Mouse (Mus musculus) MEL (cell line): ENCODE measurements around the gene Ccdc155. TPM values are rescaled to one million over a fixed set of nuclear protein-coding genes. Genes with fewer than 3 reads are reported as not detected.

ENCODE experiments used
- DNase-seq: peaks from one replicate; pipeline ENCODE4 v3.0.0; 2011; ENCODE audit warnings: low read depth, low spot score
- H3K27ac ChIP-seq: 2 replicates; pipeline ENCODE4 v1.5.1; 2012; ENCODE audit warnings: low read depth, mild to moderate bottlenecking, control low read depth, low read length, moderate library complexity; ENCODE audit not compliant: control insufficient read depth
- H3K27me3 ChIP-seq, 2 experiments: fragments of 150-350 bp in 1 of 2; sonication (generic) in 1 of 2; 2 replicates each; pipeline ENCODE4 v1.6.1; 2012; ENCODE audit warnings: low read length in 2 of 2, mild to moderate bottlenecking in 2 of 2, improper control_type of control experiment in 1 of 2, moderate library complexity in 1 of 2; ENCODE audit not compliant: insufficient read depth in 2 of 2, control insufficient read depth in 1 of 2
- H3K36me3 ChIP-seq, 2 experiments: 2 replicates each; pipeline ENCODE4 v1.6.1; 2012 to 2014; ENCODE audit warnings: low read length in 2 of 2, improper control_type of control experiment in 1 of 2, inconsistent platforms in 1 of 2, mild to moderate bottlenecking in 1 of 2; ENCODE audit not compliant: insufficient read depth in 2 of 2, control insufficient read depth in 1 of 2
- H3K4me1 ChIP-seq, 2 experiments: fragments of 150-350 bp in 1 of 2; sonication (generic) in 1 of 2; 2 replicates each; pipeline ENCODE4 v1.6.1; 2012; ENCODE audit warnings: low read length in 2 of 2, improper control_type of control experiment in 1 of 2, mild to moderate bottlenecking in 1 of 2; ENCODE audit not compliant: insufficient read depth in 2 of 2, control insufficient read depth in 1 of 2
- H3K4me3 ChIP-seq, 2 experiments: fragments of 150-350 bp in 1 of 2; sonication (generic) in 1 of 2; 2 replicates each; pipeline ENCODE4 v1.5.1; 2012; ENCODE audit warnings: low read depth in 2 of 2, low read length in 2 of 2, mild to moderate bottlenecking in 2 of 2, moderate library complexity in 2 of 2, control low read depth in 1 of 2, improper control_type of control experiment in 1 of 2; ENCODE audit not compliant: control insufficient read depth in 1 of 2, insufficient read depth in 1 of 2
- H3K79me2 ChIP-seq: 2 replicates; pipeline ENCODE4 v1.6.1; 2012; ENCODE audit warnings: mild to moderate bottlenecking, low read length, moderate library complexity; ENCODE audit not compliant: control insufficient read depth, poor library complexity, insufficient read depth
- H3K9ac ChIP-seq: 2 replicates; pipeline ENCODE4 v1.6.1; 2012; ENCODE audit warnings: low read depth, mild to moderate bottlenecking, control low read depth, low read length, moderate library complexity; ENCODE audit not compliant: control insufficient read depth, poor library complexity, severe bottlenecking
- H3K9me3 ChIP-seq: fragments of 150-350 bp; sonication (generic); replicated peaks from 2 replicates; pipeline ENCODE4 v1.6.1; 2012; ENCODE audit warnings: mild to moderate bottlenecking, low read length, improper control_type of control experiment, moderate library complexity; ENCODE audit not compliant: insufficient read depth
- BHLHE40 ChIP-seq: IDR thresholded peaks from 2 replicates; pipeline ENCODE4 v1.6.1; 2012; ENCODE audit warnings: low read depth, mild to moderate bottlenecking, inconsistent platforms, low read length, improper control_type of control experiment, borderline replicate concordance
- CHD2 ChIP-seq: IDR thresholded peaks from 2 replicates; pipeline ENCODE4 v1.6.1; 2011; ENCODE audit warnings: low read length, improper control_type of control experiment
- CTCF ChIP-seq, 3 experiments: IDR thresholded peaks in 2 of 3; conservative IDR thresholded peaks in 1 of 3; 2 replicates each; pipeline ENCODE4 v1.5.1; 2011 to 2012; ENCODE audit warnings: low read length in 3 of 3, low read depth in 2 of 3, mild to moderate bottlenecking in 2 of 3, improper control_type of control experiment in 1 of 3, inconsistent platforms in 1 of 3, mixed read lengths in 1 of 3, moderate library complexity in 1 of 3; ENCODE audit not compliant: control insufficient read depth in 1 of 3, insufficient read depth in 1 of 3, poor library complexity in 1 of 3, severe bottlenecking in 1 of 3
- ETS1 ChIP-seq: IDR thresholded peaks from 2 replicates; pipeline ENCODE4 v1.6.1; 2012; ENCODE audit warnings: low read depth, mild to moderate bottlenecking, inconsistent platforms, low read length, improper control_type of control experiment, moderate library complexity
- MEF2A ChIP-seq: IDR thresholded peaks from 2 replicates; pipeline ENCODE4 v1.6.1; 2014; ENCODE audit warnings: low read depth, mild to moderate bottlenecking, inconsistent platforms, low read length, improper control_type of control experiment; ENCODE audit not compliant: poor library complexity, insufficient replicate concordance, severe bottlenecking; ENCODE audit errors: extremely low read depth
- MXI1 ChIP-seq: IDR thresholded peaks from 2 replicates; pipeline ENCODE4 v1.6.1; 2011; ENCODE audit warnings: mild to moderate bottlenecking, low read depth, low read length, improper control_type of control experiment
- MYB ChIP-seq: IDR thresholded peaks from 2 replicates; pipeline ENCODE4 v1.6.1; 2011; ENCODE audit warnings: mild to moderate bottlenecking, low read depth, low read length, improper control_type of control experiment
- MYC ChIP-seq: IDR thresholded peaks from 2 replicates; pipeline ENCODE4 v1.6.1; 2011; ENCODE audit warnings: low read depth, mild to moderate bottlenecking, low read length, improper control_type of control experiment, moderate library complexity
- NRF1 ChIP-seq: IDR thresholded peaks from 2 replicates; pipeline ENCODE4 v1.6.1; 2014; ENCODE audit warnings: low read depth, mild to moderate bottlenecking, inconsistent platforms, low read length, improper control_type of control experiment, moderate library complexity; ENCODE audit not compliant: poor library complexity, insufficient read depth, severe bottlenecking
- POLR2AphosphoS2 ChIP-seq: IDR thresholded peaks from 2 replicates; pipeline ENCODE4 v1.6.1; 2011; ENCODE audit warnings: low read length, improper control_type of control experiment
- RAD21 ChIP-seq: IDR thresholded peaks from 2 replicates; pipeline ENCODE4 v1.6.1; 2011; ENCODE audit warnings: mild to moderate bottlenecking, low read depth, low read length, improper control_type of control experiment
- SMC3 ChIP-seq: IDR thresholded peaks from 2 replicates; pipeline ENCODE4 v1.6.1; 2011; ENCODE audit warnings: low read depth, low read length, improper control_type of control experiment
- TAL1 ChIP-seq: IDR thresholded peaks from 2 replicates; pipeline ENCODE4 v1.6.1; 2012; ENCODE audit warnings: mild to moderate bottlenecking, inconsistent platforms, low read length, moderate library complexity, mixed read lengths
- TBP ChIP-seq: IDR thresholded peaks from 2 replicates; pipeline ENCODE4 v1.8.0; 2011; ENCODE audit warnings: low read depth, low read length, improper control_type of control experiment
- USF1 ChIP-seq: IDR thresholded peaks from 2 replicates; pipeline ENCODE4 v1.6.1; 2014; ENCODE audit warnings: low read depth, mild to moderate bottlenecking, inconsistent platforms, low read length, improper control_type of control experiment, moderate library complexity
- USF2 ChIP-seq, 2 experiments: IDR thresholded peaks; 2 replicates each; pipeline ENCODE4 v1.6.1; 2011 to 2012; ENCODE audit warnings: improper control_type of control experiment in 2 of 2, low read length in 2 of 2, borderline replicate concordance in 1 of 2, inconsistent platforms in 1 of 2, low read depth in 1 of 2, mild to moderate bottlenecking in 1 of 2; ENCODE audit not compliant: insufficient read depth in 1 of 2
- ZKSCAN1 ChIP-seq: IDR thresholded peaks from 2 replicates; pipeline ENCODE4 v1.6.1; 2012; ENCODE audit warnings: low read depth, mild to moderate bottlenecking, inconsistent platforms, low read length, improper control_type of control experiment, moderate library complexity
- ZNF384 ChIP-seq: IDR thresholded peaks from 2 replicates; pipeline ENCODE4 v1.6.1; 2012; ENCODE audit warnings: low read depth, mild to moderate bottlenecking, inconsistent platforms, low read length, improper control_type of control experiment
- polyA plus RNA-seq, 2 experiments: library from polyadenylated mRNA; stranded (reverse) in 1 of 2; unstranded in 1 of 2; fragments of >175 nt in 1 of 2; fragments of >200 nt in 1 of 2; gene quantifications; 2 replicates each; pipeline versions ENCODE4 v1.2.1 to v1.2.4; 2012; ENCODE audit warnings: low replicate concordance in 2 of 2, low read depth in 1 of 2; ENCODE audit not compliant: insufficient read length in 2 of 2, insufficient read depth in 1 of 2, missing spikeins in 1 of 2
- total RNA-seq: library from RNA; depleted of rRNA; stranded (reverse); fragments of 300-350 nt; gene quantifications from 2 replicates; pipeline ENCODE4 v1.2.3, GENCODE M21; 2012

Ccdc155 gene
- total and polyA plus RNA-seq, 3 experiments: 0.27 to 0.38 TPM; not detected in 1

DNA sequence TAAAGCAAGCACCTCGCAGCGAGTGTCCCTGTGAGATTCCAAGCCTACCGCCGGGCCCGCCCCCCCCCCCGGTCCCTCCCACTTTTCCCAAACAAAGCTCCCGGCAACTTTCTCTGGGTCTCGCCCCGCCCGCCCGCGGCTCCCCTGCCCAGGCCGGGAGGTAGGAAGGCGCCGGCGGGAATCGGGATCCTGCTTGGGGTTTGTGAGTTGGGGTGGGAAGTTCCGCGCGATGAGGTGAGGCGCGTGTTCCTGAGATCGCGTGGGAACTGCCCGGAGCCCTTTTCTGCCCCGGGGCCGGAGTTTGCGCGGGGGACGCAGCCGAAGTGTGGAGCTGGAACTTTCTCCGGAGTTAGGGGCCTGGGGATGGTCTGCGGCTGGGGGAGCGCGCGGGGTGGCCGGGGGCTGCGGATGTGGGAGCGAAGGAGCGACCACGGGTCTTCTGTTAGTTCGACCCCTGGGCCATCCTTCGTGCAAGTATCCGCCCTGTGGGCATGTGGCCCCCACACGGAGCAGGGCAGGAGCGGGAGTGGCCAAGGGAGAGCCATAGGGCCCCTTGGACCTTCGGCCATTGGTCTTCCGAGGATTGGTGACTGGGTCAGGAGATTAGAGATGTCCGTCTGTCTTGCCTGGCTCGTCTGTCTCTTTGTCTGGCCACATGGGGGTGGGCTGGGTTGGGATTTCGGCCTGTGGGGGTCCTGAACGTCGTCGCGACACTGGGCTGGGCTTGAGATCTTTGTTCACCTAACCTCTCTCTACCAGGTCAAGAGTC lies 11.2 kb upstream of the Ccdc155 start, which contains the start of gene Tead2:
Gene Tead2 (plus strand): TSS at position 81 of the 769 bp plus-strand sequence.
- no peak within 1 kb of the TSS for H3K4me3 ChIP-seq
- no peaks in the 10 kb centered on the region for H3K9me3 ChIP-seq
- H3K27ac ChIP-seq: no peak within 1 kb of the TSS
- no peak for DNase-seq
- TF ChIP-seq CTCF (IDR thresholded peaks at IDR 0.05 in 2 of 3, conservative IDR thresholded peaks at IDR 0.05 in 1 of 3; ENCODE audit: control insufficient read depth in 1 of 3, insufficient read depth in 1 of 3, low read depth in 2 of 3, low read length in 3 of 3, poor library complexity in 1 of 3, severe bottlenecking in 1 of 3) (no peak), MYC (no peak), BHLHE40 (no peak), TBP (no peak), ZKSCAN1 (no peak), ETS1 (no peak), USF1 (no peak), RAD21 (no peak), CHD2 (no peak), TAL1 (no peak), MEF2A (no peak), MXI1 (no peak), MYB (no peak), SMC3 (no peak), USF2 (IDR thresholded peaks at IDR 0.05; ENCODE audit: borderline replicate concordance in 1 of 2, insufficient read depth in 1 of 2, low read depth in 1 of 2, low read length in 2 of 2) (no peak), NRF1 (no peak), POLR2AphosphoS2 (no peak)
- peaks cover 0 to 11% of the 10 kb centered on the region in 2 experiments; a peak in 2 of 4 replicates for H3K36me3 ChIP-seq
- H3K9ac ChIP-seq: no peak within 1 kb of the TSS
- no peaks in the 10 kb centered on the region for H3K27me3 ChIP-seq
- no peaks in the 10 kb centered on the region for H3K79me2 ChIP-seq
- peaks cover 10 to 26% of the 10 kb centered on the region in 2 experiments for H3K4me1 ChIP-seq

DNA sequence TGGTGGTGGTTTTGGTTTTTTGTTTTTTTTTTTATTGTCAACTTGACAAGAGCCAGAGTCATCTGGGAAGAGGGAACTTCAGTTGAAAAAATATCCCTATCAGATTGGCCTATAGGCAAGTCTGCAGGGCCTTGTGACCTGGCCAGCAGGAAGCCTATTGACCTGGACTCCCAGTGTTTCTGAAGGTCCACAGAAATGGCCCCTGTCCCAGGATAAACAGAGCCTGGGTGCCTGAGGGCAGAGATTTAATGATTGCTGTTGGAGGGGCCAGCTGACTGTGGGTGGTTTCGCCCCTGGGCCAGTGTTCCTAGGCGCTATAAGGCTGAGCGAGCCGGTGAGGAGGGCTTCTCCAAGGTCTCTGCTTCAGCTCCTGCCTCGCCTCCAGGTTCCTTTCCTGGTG lies 9.0 kb upstream of the Ccdc155 start:
- Histone ChIP-seq H3K79me2 (no peaks in the 10 kb centered on the region), H3K36me3 (peaks cover 0 to 14% of the 10 kb centered on the region in 2 experiments; a peak in 2 of 4 replicates), H3K9ac (no peak overlapping the region), H3K4me3 (no peak overlapping the region), H3K27ac (no peak overlapping the region), H3K9me3 (no peaks in the 10 kb centered on the region), H3K27me3 (no peaks in the 10 kb centered on the region), H3K4me1 (peaks cover 10 to 31% of the 10 kb centered on the region in 2 experiments)
- TF ChIP-seq ETS1 (no peak), TBP (no peak), POLR2AphosphoS2 (no peak), TAL1 (no peak), BHLHE40 (no peak), ZNF384 (peak; percentile 45)
- no peak for DNase-seq
